Mouse (Mus musculus) adrenal gland, postnatal 10 days (tissue): Measurements from ENCODE around the gene Zp2. TPM values are rescaled to one million over a fixed set of nuclear protein-coding genes. Genes with fewer than 3 reads are reported as not detected.

Experiments used
- total RNA-seq, 2 experiments: library from RNA; stranded (reverse); gene quantifications; 2 replicates each; pipeline ENCODE4 v1.2.3; 2021

Gene Zp2
- total RNA-seq, 2 experiments from 2014 or later: 0.33 TPM; not detected in 1

Other genes starting within 250 kb of the Zp2 start
- 1 to 10 TPM; 7.2 to 7.5 TPM for gene Lyrm1, start 249.4 kb downstream of the Zp2 start, total RNA-seq
- 10 to 100 TPM; 26.7 to 48.0 TPM for gene Dcun1d3, start 249.0 kb downstream of the Zp2 start, total RNA-seq
- gene Dnah3, start 50.0 kb downstream of the Zp2 start, total RNA-seq: under 1 TPM in 1 of 2 experiments, not detected in 1; 0.12 TPM
- gene Tmem159, start 42.9 kb downstream of the Zp2 start, total RNA-seq: 10 to 100 TPM; 35.8 to 43.8 TPM
- 1 to 10 TPM; 1.1 to 2.5 TPM for gene Anks4b, start 28.6 kb upstream of the Zp2 start, total RNA-seq
- 1 to 10 TPM; 1.5 to 2.7 TPM for gene Crym, start 56.8 kb upstream of the Zp2 start, total RNA-seq
- not detected for gene Abca14, start 58.7 kb upstream of the Zp2 start, total RNA-seq
- gene Abca15, start 183.4 kb upstream of the Zp2 start, total RNA-seq: not detected